Mouse (Mus musculus) megakaryocyte, embryonic 14.5 days (primary cell): ENCODE results near the gene Exoc3l2. TPM values are rescaled to one million over a fixed set of nuclear protein-coding genes. Genes with fewer than 3 reads are reported as not detected.

Experiments
- H3K27me3 ChIP-seq: replicated peaks from 2 replicates; pipeline ENCODE3; 2012; ENCODE audit warnings: inconsistent platforms
- H3K36me3 ChIP-seq: replicated peaks from 2 replicates; pipeline ENCODE3; 2012; ENCODE audit warnings: low read length, inconsistent platforms, mixed read lengths
- H3K4me1 ChIP-seq: 2 replicates; pipeline ENCODE4 v1.6.1; 2012; ENCODE audit warnings: inconsistent platforms
- H3K4me3 ChIP-seq: replicated peaks from 2 replicates; pipeline ENCODE3; 2012; ENCODE audit warnings: moderate library complexity, mild to moderate bottlenecking, inconsistent platforms
- H3K9me3 ChIP-seq: 2 replicates; pipeline ENCODE4 v1.6.1; 2012; ENCODE audit warnings: inconsistent platforms
- FLI1 ChIP-seq: IDR thresholded peaks from 2 replicates; pipeline ENCODE4 v1.6.1; 2012; ENCODE audit warnings: low read length, inconsistent platforms, mixed read lengths
- GATA1 ChIP-seq: IDR thresholded peaks from 3 replicates; pipeline ENCODE4 v1.6.1; 2012; ENCODE audit warnings: mixed read lengths, low read length, inconsistent platforms, borderline replicate concordance
- polyA plus RNA-seq: library from polyadenylated mRNA; stranded (reverse); fragments of >175 nt; gene quantifications from 2 replicates; pipeline ENCODE4 v1.2.3, GENCODE M21; 2012; ENCODE audit warnings: low replicate concordance; ENCODE audit not compliant: insufficient read depth

The Exoc3l2 gene
- polyA plus RNA-seq: 40.8 and 53.6 TPM in 2 replicates

DNA sequence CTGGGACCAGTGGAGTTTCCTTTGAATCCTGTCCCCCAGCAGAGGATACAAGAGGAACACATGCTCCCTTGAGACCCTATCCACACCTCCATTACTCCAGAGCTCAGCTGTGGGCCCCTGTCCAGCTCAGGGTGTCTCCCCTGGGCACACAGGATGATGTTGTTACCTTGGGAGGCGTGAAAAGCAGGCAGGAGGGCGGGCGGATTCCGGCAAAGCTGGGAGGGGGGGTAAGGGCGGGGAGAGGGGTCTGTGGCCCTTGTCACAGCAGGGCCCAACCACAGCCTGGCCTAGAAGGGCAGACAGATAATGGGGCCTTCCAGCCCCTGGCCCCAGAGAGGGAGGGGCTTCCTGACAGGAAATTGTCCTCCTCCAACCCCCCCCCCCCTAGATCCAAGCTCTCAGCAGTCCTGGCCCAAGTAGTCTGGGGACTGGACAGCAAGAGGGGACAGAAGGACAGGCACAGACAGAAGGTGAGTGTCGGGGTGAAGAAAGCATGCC lies at the start of gene Exoc3l2:
TSS of gene Exoc3l2 (plus strand) at position 448 of the 498 bp plus-strand sequence.
- Histone ChIP-seq H3K4me3 (peak within 1 kb of the TSS; percentile 92), H3K9me3 (no peaks in the 10 kb centered on the region), H3K27me3 (no peaks in the 10 kb centered on the region), H3K36me3 (peaks cover 21% of the 10 kb centered on the region), H3K4me1 (peaks cover 82% of the 10 kb centered on the region)
- no peak for TF ChIP-seq GATA1
- no peak for TF ChIP-seq FLI1

DNA sequence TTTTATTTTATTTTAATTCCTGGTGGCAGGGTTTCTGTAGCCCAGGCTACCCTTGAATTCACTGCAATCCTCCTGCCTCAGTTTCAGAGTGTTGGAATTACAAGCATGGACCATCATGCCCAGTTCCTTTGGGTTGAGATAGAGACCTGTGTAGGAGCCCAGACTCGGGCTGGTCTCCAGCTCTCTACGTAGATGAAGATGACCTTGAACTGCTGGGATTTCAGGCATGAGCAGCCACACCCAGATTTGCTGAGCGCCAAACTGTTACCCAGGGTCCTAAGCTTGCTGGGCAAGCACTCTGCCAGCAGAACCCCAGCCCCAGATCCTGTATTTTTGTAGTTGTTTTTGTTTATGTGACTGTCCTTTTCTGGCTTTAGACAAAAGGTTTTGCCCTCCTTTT lies 49.6 kb upstream of the Exoc3l2 start:
- Histone ChIP-seq H3K27me3 (peaks cover 63% of the 10 kb centered on the region), H3K4me3 (no peak overlapping the region), H3K9me3 (peaks cover 9% of the 10 kb centered on the region), H3K36me3 (no peaks in the 10 kb centered on the region), H3K4me1 (peaks cover 16% of the 10 kb centered on the region)
- TF ChIP-seq FLI1: no peak
- TF ChIP-seq GATA1: no peak

DNA sequence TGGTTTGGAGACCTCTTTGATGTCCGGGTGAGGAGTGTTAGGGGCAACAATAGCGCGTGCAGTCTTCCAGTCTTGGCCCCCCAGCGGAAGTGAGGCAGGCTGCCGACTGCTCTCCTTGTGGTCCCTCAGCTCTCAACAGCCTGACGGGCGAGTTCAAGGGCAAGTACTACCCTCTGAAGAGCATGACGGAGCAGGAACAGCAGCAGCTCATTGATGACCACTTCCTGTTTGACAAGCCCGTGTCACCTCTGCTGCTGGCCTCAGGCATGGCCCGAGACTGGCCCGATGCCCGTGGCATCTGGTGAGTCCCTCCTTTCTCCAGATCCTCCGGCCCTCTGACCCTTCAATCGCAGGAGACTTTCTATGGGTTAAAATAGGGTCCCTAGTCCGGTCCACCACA lies 46.5 kb upstream of the Exoc3l2 start:
- Histone ChIP-seq H3K36me3 (no peaks in the 10 kb centered on the region), H3K4me1 (peaks cover 36% of the 10 kb centered on the region), H3K4me3 (peak overlapping the region; percentile 57), H3K27me3 (peaks cover 63% of the 10 kb centered on the region), H3K9me3 (peaks cover 9% of the 10 kb centered on the region)
- no peak for TF ChIP-seq FLI1
- TF ChIP-seq GATA1: no peak

DNA sequence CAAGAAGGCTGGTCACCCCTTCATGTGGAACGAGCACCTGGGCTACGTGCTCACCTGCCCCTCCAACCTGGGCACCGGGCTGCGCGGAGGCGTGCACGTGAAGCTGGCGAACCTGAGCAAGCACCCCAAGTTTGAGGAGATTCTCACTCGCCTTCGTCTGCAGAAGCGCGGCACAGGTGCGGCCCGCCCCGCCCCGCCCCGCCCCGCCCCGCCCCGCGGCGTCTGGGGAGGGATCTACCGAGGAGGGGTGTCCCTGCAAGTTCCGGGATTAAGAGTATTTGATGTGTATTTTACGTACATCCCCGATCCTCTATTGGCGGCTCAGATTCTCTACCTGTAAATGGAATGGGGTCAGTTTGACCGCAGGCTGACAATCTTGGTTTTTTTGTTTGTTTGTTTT lies 43.0 kb upstream of the Exoc3l2 start:
- no peak for TF ChIP-seq GATA1
- H3K9me3 ChIP-seq: no peaks in the 10 kb centered on the region
- H3K27me3 ChIP-seq: peaks cover 47% of the 10 kb centered on the region
- peaks cover 44% of the 10 kb centered on the region for H3K4me1 ChIP-seq
- peaks cover 12% of the 10 kb centered on the region for H3K36me3 ChIP-seq
- H3K4me3 ChIP-seq: peak overlapping the region; percentile 84

DNA sequence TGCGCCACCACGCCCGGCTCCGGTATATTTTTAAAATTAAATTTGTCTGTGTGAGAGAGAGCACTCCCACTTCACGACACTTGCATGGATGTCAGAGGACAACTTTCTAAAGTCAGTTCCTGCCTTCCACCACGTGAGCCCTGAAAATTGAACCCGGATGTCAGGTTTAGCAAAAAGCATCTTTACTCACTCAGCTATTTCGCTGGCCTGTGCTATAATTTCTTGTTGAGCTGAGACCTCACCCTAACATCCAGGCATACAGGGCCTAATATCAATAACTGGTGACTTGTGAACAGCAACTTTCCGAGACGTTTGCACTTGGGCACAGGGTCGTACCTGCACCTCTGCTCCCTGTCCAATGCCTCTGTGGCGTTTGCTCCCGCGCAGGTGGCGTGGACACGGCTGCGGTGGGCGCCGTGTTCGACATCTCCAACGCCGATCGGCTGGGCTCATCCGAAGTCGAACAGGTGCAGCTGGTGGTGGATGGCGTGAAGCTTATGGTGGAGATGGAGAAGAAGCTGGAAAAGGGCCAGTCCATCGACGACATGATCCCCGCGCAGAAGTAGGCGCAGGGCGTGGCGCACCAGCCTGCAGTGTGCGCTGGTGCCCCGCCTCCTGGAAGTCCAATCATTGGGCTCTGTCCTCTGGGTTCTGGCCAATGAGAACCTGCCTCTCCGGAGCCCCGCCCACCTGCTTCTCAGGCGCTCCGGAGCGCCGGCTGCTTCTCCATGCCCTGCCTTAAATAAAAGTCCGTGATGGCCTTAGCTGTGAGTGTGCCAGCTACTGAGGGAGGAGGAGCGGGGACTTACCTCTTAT lies 42.1 kb upstream of the Exoc3l2 start:
- Histone ChIP-seq H3K4me1 (peaks cover 42% of the 10 kb centered on the region), H3K36me3 (peaks cover 21% of the 10 kb centered on the region), H3K4me3 (peak overlapping the region; percentile 90), H3K9me3 (no peaks in the 10 kb centered on the region), H3K27me3 (peaks cover 41% of the 10 kb centered on the region)
- TF ChIP-seq GATA1 (no peak), FLI1 (no peak)

DNA sequence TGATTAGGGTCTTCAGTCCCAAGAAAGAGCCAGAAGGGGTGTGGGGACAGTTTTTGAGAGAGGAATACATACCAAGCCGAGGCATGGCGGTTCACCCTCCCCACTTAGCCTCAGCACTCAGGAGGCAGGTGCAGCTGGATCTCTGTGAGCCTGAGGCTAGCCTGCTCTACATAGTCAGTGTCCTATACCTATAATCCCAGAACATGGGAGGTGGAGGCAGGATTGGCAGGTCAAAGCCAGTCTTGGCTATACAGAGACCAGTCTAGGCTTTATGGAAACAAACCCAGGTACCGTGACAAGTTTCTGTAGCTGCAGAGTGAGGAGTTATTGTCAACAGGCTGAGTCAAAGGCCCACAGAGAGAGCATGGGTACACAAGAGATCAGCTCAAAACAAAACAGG lies 40.0 kb upstream of the Exoc3l2 start:
- peaks cover 42% of the 10 kb centered on the region for H3K36me3 ChIP-seq
- H3K27me3 ChIP-seq: peaks cover 27% of the 10 kb centered on the region
- H3K4me1 ChIP-seq: peaks cover 52% of the 10 kb centered on the region
- H3K9me3 ChIP-seq: no peaks in the 10 kb centered on the region
- TF ChIP-seq FLI1: no peak
- no peak for TF ChIP-seq GATA1
- H3K4me3 ChIP-seq: no peak overlapping the region

DNA sequence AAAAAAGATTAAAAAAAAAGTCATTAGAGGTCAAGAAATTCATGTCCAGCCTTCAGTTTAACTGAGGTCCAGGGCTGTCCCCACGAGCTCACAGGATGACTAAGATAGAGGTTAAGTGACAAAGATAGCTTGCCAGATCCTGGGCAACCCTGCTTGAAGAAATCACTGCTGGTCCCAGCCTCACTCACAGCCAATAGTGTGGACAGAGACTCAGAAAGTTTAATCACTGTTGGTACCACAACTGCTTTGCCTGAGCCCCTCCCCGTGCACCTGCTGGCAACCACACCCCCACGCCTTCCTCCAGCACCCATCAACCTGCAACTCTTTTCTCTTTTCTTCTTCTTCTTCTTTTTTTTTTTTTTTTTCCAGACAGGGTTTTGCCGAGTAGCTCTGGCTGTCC lies 39.1 kb upstream of the Exoc3l2 start:
- H3K36me3 ChIP-seq: peaks cover 51% of the 10 kb centered on the region
- peaks cover 24% of the 10 kb centered on the region for H3K27me3 ChIP-seq
- no peaks in the 10 kb centered on the region for H3K9me3 ChIP-seq
- H3K4me3 ChIP-seq: no peak overlapping the region
- peaks cover 53% of the 10 kb centered on the region for H3K4me1 ChIP-seq
- TF ChIP-seq FLI1 (no peak), GATA1 (no peak)

DNA sequence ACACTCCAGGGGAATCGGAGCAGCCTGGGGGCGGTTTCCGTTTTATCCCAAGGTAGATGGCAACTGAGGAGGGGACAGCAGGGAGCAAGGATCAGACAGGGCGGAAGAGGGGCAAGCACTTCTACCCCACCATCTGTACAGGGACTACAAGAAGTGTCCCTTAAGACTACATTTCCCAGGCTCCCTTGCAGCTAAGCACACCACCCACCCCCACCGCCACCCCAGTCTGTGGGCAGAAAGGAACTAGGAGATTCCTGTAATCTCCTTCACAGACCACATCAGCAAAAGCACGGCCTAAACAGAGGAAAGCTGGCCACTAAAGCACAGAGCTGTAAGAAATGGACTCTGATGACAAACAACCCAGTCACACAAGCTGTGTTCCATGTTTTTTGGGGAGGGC lies 36.8 kb upstream of the Exoc3l2 start:
- TF ChIP-seq GATA1 (no peak), FLI1 (no peak)
- peaks cover 33% of the 10 kb centered on the region for H3K4me1 ChIP-seq
- peaks cover 74% of the 10 kb centered on the region for H3K36me3 ChIP-seq
- peaks cover 9% of the 10 kb centered on the region for H3K27me3 ChIP-seq
- H3K9me3 ChIP-seq: no peaks in the 10 kb centered on the region
- no peak overlapping the region for H3K4me3 ChIP-seq

DNA sequence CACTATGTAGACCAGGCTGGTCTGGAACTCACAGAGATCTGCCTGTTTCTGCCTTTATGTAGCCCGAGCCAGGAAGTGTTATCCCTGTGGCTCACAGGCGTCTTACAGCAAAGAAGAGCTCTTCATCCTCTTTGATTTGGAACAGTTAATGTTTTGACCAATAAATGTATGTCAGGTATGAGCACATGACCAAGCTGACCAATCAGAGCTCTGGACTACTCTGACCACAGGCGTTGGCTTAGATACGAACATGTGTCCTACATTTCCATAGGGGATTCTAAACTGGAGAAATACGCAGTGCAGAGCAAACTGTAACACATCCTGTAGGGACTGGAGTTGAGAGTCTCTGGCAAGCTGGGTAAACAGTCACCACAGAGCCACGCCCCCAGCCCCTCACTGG lies 36.2 kb upstream of the Exoc3l2 start:
- Histone ChIP-seq H3K9me3 (no peaks in the 10 kb centered on the region), H3K27me3 (peaks cover 8% of the 10 kb centered on the region), H3K4me1 (peaks cover 28% of the 10 kb centered on the region), H3K36me3 (peaks cover 80% of the 10 kb centered on the region), H3K4me3 (no peak overlapping the region)
- TF ChIP-seq GATA1 (no peak), FLI1 (no peak)

DNA sequence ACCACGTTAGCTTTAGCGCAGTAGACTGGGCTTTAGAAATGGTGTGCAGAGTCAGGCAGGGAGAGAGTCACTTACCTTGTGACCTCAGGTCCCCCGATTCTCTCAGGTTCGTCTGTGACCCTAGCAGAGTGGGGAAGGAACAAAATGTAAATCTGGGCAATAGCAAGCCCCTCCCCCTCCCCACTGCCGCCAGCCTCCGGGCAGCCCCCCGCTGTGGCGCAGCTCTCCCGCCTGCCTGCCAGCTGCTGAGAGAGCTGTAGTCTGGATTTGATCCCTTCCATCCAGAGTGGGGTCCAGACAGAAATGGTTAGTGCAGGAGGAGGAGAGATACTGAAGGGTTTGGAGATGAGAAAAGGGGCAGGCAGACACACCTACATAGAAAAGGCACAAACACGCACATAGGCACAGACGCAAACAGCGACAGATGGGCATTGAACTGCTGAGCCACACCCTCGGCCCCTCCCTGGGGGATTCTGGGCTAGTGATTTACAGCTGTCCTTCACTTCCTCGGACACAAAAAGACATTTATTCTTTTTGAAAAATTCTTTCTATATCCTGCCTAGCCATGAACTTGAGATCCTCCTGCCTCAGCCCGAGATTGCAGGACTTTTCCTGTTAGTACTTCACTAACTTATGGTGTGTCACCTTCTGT lies 35.0 kb upstream of the Exoc3l2 start:
- H3K36me3 ChIP-seq: peaks cover 91% of the 10 kb centered on the region
- no peaks in the 10 kb centered on the region for H3K27me3 ChIP-seq
- TF ChIP-seq GATA1 (no peak), FLI1 (no peak)
- H3K4me3 ChIP-seq: no peak overlapping the region
- H3K4me1 ChIP-seq: peaks cover 25% of the 10 kb centered on the region
- H3K9me3 ChIP-seq: peaks cover 8% of the 10 kb centered on the region
